Mouse (Mus musculus) v-Abl transformed pro-B cells (cell line): ENCODE measurements around the gene Lefty1.

ENCODE experiments used
- in situ Hi-C, 2 experiments: fragments of 400-800 bp; cut with MboI; formaldehyde crosslinking; loops; one replicate each; pipeline ENCODE4 v1.15.1; 2025; ENCODE audit not compliant: unreplicated experiment in 2 of 2

The Lefty1 gene

GRCm38 (mm10) chr1:180934467-180935419 is at the start of gene Lefty1:
Lefty1 (plus strand) TSS chr1:180935022.
- in situ Hi-C loops: no loop called here

- in situ Hi-C loops: loop anchor here (10.0 to 25.0 kb wide), 3 partner anchors 266 to 949 kb away; partner anchors contain the start of gene Lbr (in 1 of the 2)
These were observed 46.2 kb upstream of the Lefty1 start for GRCm38 (mm10) chr1:180888556-180889042.

- in situ Hi-C loops: loop anchor here (10.0 to 25.0 kb wide), 3 partner anchors 266 to 948 kb away; partner anchors contain the start of gene Lbr (in 1 of the 2)
These were observed 45.6 kb upstream of the Lefty1 start for GRCm38 (mm10) chr1:180889172-180889571.

- in situ Hi-C loops: loop anchor here (10.0 to 25.0 kb wide), 4 partner anchors 265 to 947 kb away; partner anchors contain the start of gene Lbr (in 1 of the 2)
These were observed 45.0 kb upstream of the Lefty1 start for GRCm38 (mm10) chr1:180889841-180890240.

GRCm38 (mm10) chr1:180892808-180893207 is 42.0 kb upstream of the Lefty1 start, which contains the start of gene Lefty2:
Lefty2 (plus strand) TSS chr1:180893108.
- in situ Hi-C loops: loop anchor here in 1 of 2 experiments (10.0 to 25.0 kb wide), 3 partner anchors 344 to 944 kb away; partner anchors contain the start of gene Lbr

- in situ Hi-C loops: loop anchor here in 1 of 2 experiments (10.0 to 25.0 kb wide), 3 partner anchors 343 to 943 kb away; partner anchors contain the start of gene Lbr
These were observed 40.5 kb upstream of the Lefty1 start for GRCm38 (mm10) chr1:180894088-180894987.

GRCm38 (mm10) chr1:180901107-180901506 is 33.7 kb upstream of the Lefty1 start:
- in situ Hi-C loops: loop anchor here (5.0 to 25.0 kb wide), 4 partner anchors 71 to 961 kb away; no protein-coding TSS in a partner anchor

GRCm38 (mm10) chr1:180902915-180903314 is 31.9 kb upstream of the Lefty1 start:
- in situ Hi-C loops: loop anchor here (5.0 to 25.0 kb wide), 4 partner anchors 69 to 959 kb away; no protein-coding TSS in a partner anchor

GRCm38 (mm10) chr1:180903666-180904038 is 31.2 kb upstream of the Lefty1 start:
- in situ Hi-C loops: loop anchor here (5.0 to 25.0 kb wide), 4 partner anchors 69 to 959 kb away; no protein-coding TSS in a partner anchor

GRCm38 (mm10) chr1:180904039-180904814 is 30.6 kb upstream of the Lefty1 start, which contains the start of gene Pycr2:
Pycr2 (plus strand) TSS chr1:180904293.
- in situ Hi-C loops: loop anchor here (5.0 to 25.0 kb wide), 4 partner anchors 68 to 958 kb away; no protein-coding TSS in a partner anchor

- in situ Hi-C loops: loop anchor here (5.0 to 25.0 kb wide), 4 partner anchors 68 to 958 kb away; no protein-coding TSS in a partner anchor
These were observed 30.1 kb upstream of the Lefty1 start for GRCm38 (mm10) chr1:180904815-180905080.

GRCm38 (mm10) chr1:180905307-180905706 is 29.5 kb upstream of the Lefty1 start:
- in situ Hi-C loops: loop anchor here in 1 of 2 experiments (10.0 to 25.0 kb wide), 2 partner anchors 319 to 957 kb away; no protein-coding TSS in a partner anchor

GRCm38 (mm10) chr1:180905876-180906275 is 28.9 kb upstream of the Lefty1 start:
- in situ Hi-C loops: loop anchor here in 1 of 2 experiments (10.0 to 25.0 kb wide), 2 partner anchors 319 to 956 kb away; no protein-coding TSS in a partner anchor

GRCm38 (mm10) chr1:180906461-180907147 is 28.2 kb upstream of the Lefty1 start:
- in situ Hi-C loops: loop anchor here in 1 of 2 experiments (10.0 to 25.0 kb wide), 2 partner anchors 318 to 956 kb away; no protein-coding TSS in a partner anchor

- in situ Hi-C loops: loop anchor here in 1 of 2 experiments (5.0 to 25.0 kb wide), 2 partner anchors 34 to 951 kb away; no protein-coding TSS in a partner anchor
These were observed 23.7 kb upstream of the Lefty1 start for GRCm38 (mm10) chr1:180911138-180911537.

- in situ Hi-C loops: loop anchor here in 1 of 2 experiments (5.0 to 25.0 kb wide), 2 partner anchors 34 to 951 kb away; no protein-coding TSS in a partner anchor
These were observed 23.1 kb upstream of the Lefty1 start for GRCm38 (mm10) chr1:180911653-180912287.

GRCm38 (mm10) chr1:180912792-180913191 is 22.0 kb upstream of the Lefty1 start:
- in situ Hi-C loops: loop anchor here in 1 of 2 experiments (5.0 to 25.0 kb wide), 2 partner anchors 35 to 950 kb away; no protein-coding TSS in a partner anchor
